Mouse (Mus musculus) lung, postnatal 0 days (tissue): ENCODE measurements around the gene Fbl.

Source experiments
- CTCF ChIP-seq: IDR thresholded peaks from 2 replicates; pipeline ENCODE4 v1.5.1; 2016; ENCODE audit warnings: antibody characterized with exemption, mild to moderate bottlenecking
- EP300 ChIP-seq: IDR thresholded peaks from 2 replicates; pipeline ENCODE4 v1.6.1; 2016; ENCODE audit warnings: antibody characterized with exemption, mild to moderate bottlenecking, control low read depth

- no peak for TF ChIP-seq CTCF
- TF ChIP-seq EP300 = no peak
Observed at GRCm38 (mm10) chr7:28195414-28196098, 26.0 kb downstream of the Fbl start.
